Mouse (Mus musculus) cortical plate, adult 2 months (tissue): Measurements from ENCODE around the gene Ipo7.
"Not testable (repeated sequence)": the region's sequence is repeated elsewhere in the genome, so short reads cannot be mapped to it uniquely, and the experiment has no call there.

Source experiments
- CTCF ChIP-seq: fragments of 200-500 bp; IDR thresholded peaks from 2 replicates; pipeline ENCODE4 v1.5.1; 2011; ENCODE audit warnings: mild to moderate bottlenecking, control low read depth, low read length; ENCODE audit not compliant: insufficient read depth; ENCODE audit errors: extremely low read depth
- POLR2A ChIP-seq: fragments of 200-500 bp; IDR thresholded peaks from 2 replicates; pipeline ENCODE4 v1.6.1; 2011; ENCODE audit warnings: mild to moderate bottlenecking, low read length, control low read depth; ENCODE audit not compliant: insufficient read depth; ENCODE audit errors: extremely low read depth

DNA sequence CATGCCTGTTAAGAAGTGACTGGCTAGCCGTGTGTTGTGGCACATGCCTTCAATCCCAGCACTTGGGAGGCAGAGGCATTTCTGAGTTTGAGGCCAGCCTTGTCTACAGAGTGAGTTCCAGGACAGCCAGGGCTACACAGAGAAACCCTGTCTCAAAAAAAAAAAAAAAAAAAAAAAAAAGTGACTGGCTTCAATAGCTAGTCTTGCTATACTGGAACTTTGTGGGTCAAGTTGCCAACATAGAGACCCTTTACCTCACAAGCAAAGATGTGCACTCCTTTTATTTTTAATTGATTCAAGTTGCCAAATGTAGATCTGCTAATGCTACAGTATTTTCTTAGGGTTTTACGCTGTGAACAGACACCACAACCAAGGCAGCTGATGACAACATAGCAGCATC lies 39.6 kb downstream of the Ipo7 start:
- not testable (repeated sequence) for TF ChIP-seq CTCF, POLR2A
